Mouse (Mus musculus): ENCODE measurements around the gene Lsm11.
"Not testable (repeated sequence)": the region's sequence is repeated elsewhere in the genome, so short reads cannot be mapped to it uniquely, and the experiment has no call there.

Lsm11 gene

GRCm38 (mm10) chr11:45881026-45881682 lies 63.6 kb downstream of the Lsm11 start:
- peak; percentile 68 to 73 for DNase-seq

- not testable (repeated sequence) for DNase-seq
Observed at GRCm38 (mm10) chr11:45879366-45879765, 65.4 kb downstream of the Lsm11 start.

All from cerebellum, postnatal 10 days (tissue).